Mouse (Mus musculus): ENCODE measurements at regions not wholly inside any gene's neighbourhood (a gene's known extent, or its start where the extent isn't known, plus 50 kb on each side); places are given as distances from the start of the nearest gene placed in this dataset.

DNA sequence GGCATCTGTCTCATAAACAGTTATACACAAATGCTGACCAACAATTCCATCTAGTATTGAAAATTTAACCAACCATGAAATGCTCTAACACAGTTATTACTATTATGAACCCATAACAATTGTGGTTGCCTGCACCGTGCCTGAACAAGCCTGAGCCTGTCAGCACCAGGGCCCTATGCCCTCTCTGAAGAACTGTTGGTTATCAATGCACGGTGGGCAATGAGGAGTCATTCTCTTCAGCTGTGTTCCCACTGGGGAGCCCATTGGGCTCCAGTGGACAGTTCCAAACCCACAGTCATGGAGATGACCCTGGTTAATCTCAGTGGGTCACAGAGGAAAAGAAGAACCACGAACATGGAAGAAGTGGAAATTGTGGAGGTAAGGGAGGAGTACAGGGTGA, 126.5 kb upstream of the Nr5a2 start:
- Histone ChIP-seq H3K9me3 (replicated peaks) (no peaks in the 10 kb centered on the region), H3K27ac (replicated peaks) (no peak overlapping the region), H3K4me1 (replicated peaks) (no peaks in the 10 kb centered on the region), H3K4me3 (replicated peaks) (no peak overlapping the region), H3K36me3 (replicated peaks) (no peaks in the 10 kb centered on the region), H3K27me3 (no peaks in the 10 kb centered on the region), H3K4me2 (no peak overlapping the region), H3K9ac (no peak overlapping the region)
- 59% methylated on average over 3 of the region's 3 CpGs for WGBS (ENCODE audit: insufficient replicate concordance)
- no peak for ATAC-seq (ENCODE audit: insufficient read depth)

DNA sequence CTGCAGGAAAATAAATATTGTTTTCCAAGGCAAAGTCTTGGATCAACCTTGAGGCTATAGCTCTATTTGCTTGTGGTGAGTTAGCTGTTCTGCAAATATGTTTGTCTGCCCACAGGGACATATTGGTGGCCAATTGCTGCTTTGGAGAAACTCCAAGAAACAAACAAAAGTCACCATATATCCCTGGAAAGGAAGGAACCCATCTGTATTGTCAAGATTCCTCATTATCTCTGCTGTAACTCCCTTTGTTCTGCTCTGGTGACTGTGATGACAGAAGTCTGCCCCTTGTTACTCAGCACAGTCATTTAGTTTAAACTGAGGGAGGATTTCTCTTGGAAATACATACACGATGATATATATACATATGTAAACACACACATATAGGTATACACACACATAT, 123.3 kb upstream of the Nr5a2 start:
- Histone ChIP-seq H3K4me3 (replicated peaks) (no peak overlapping the region), H3K4me1 (replicated peaks) (no peaks in the 10 kb centered on the region), H3K36me3 (replicated peaks) (no peaks in the 10 kb centered on the region), H3K27me3 (no peaks in the 10 kb centered on the region), H3K9ac (no peak overlapping the region), H3K9me3 (replicated peaks) (no peaks in the 10 kb centered on the region), H3K4me2 (no peak overlapping the region), H3K27ac (replicated peaks) (no peak overlapping the region)
- 52% methylated on average over 1 of the region's 1 CpGs for WGBS (ENCODE audit: insufficient replicate concordance)
- ATAC-seq (ENCODE audit: insufficient read depth), result no peak

DNA sequence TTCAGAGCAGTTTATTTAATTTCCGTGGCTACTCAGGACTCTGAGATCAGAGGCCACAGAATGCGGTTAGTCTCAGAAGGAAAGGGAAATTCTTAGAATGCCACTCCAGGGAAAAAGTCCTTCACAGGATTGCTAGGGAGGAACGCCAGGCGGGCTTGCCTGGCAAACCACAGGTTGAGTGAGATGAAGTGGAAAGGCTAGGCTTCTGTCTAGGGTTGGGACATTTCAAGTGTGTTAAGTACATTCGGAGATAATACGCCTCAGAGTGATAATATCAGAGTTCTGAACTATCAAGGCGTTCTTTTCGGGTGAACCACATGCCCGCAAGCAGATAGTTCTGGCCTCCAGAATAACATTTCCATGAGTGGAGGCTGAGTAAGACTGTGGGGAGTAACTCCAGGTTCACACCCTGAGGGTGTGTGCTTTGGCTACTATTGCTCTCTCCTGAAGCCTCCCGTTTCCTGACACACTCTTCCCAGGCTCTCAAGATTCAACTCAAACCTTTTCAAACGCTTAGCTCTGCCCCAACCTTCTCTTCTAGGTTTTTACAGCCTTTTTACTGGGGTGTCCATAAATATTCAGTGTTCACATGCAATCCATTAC, 119.3 kb upstream of the Nr5a2 start:
- WGBS (ENCODE audit: insufficient replicate concordance), result 19% methylated on average over 11 of the region's 11 CpGs
- no peak overlapping the region for H3K4me3 ChIP-seq (replicated peaks)
- no peaks in the 10 kb centered on the region for H3K27me3 ChIP-seq
- no peak for ATAC-seq (ENCODE audit: insufficient read depth)
- H3K9me3 ChIP-seq (replicated peaks), result no peaks in the 10 kb centered on the region
- no peak overlapping the region for H3K4me2 ChIP-seq
- H3K4me1 ChIP-seq (replicated peaks), result no peaks in the 10 kb centered on the region
- H3K27ac ChIP-seq (replicated peaks), result no peak overlapping the region
- H3K9ac ChIP-seq, result no peak overlapping the region
- H3K36me3 ChIP-seq (replicated peaks), result no peaks in the 10 kb centered on the region

DNA sequence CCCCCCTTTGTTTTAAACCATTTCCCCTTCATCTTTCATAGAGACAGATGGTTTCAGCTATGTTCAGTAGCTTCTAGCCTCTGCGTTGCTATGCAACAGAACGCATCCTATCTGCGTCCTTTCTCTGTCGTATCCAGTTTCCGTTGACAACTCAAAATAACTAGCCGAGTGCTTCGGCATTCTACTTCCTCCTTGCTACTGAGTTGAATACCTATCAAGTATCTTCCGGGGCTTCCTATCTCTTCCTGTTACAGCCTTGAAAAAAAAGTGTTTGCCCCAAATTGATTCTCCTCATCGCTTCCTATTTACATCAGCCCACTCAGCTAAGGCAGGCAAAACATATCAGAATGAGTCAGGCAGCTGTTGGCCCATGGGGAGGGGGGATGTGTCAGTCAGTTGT, 114.5 kb upstream of the Nr5a2 start:
- peak; percentile 34; the same call in 1 of the 2 replicates for ATAC-seq (ENCODE audit: insufficient read depth)
- 5% methylated on average over 9 of the region's 9 CpGs for WGBS (ENCODE audit: insufficient replicate concordance)
- H3K4me1 ChIP-seq (replicated peaks), result no peaks in the 10 kb centered on the region

DNA sequence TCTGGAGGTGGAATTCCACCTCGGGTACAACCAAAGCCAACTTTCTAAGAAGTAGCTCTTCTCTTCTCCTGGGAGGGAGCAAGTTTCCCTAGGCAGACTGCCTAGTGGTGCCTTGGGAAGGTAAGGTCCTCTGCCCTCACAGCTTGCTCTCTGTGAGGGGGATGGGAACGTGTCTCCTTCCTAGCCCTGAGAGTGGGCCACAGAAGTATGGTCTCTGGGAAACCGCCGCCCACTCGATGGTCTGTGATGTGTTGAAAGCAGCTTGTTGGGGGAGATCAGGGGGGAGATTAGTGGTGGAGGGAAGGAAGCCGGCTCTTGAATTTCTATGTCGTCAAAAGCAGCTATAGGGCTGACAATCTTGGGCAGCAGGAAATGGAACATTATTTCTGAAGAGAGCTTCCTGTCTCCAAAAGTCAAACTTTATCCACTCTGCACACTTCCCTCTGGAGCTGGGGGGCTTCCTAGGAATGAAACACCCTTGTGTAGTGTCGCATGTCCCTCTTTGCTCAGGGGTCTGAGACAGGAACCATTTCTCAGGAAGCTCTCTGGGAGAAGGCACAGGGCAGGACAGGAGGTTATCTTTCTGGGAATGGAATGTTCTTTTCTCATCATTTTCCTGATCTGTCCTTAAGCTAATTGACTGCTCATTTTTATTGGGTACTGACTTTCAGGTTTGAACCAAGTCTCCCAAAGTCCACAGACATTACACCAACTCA, 113.8 kb upstream of the Nr5a2 start:
- H3K27ac ChIP-seq (replicated peaks), result no peak overlapping the region
- H3K36me3 ChIP-seq (replicated peaks), result no peaks in the 10 kb centered on the region
- WGBS (ENCODE audit: insufficient replicate concordance), result 13% methylated on average over 8 of the region's 8 CpGs
- H3K4me3 ChIP-seq (replicated peaks), result no peak overlapping the region
- no peaks in the 10 kb centered on the region for H3K27me3 ChIP-seq
- no peak overlapping the region for H3K4me2 ChIP-seq
- H3K4me1 ChIP-seq (replicated peaks), result no peaks in the 10 kb centered on the region
- H3K9ac ChIP-seq, result no peak overlapping the region
- no peaks in the 10 kb centered on the region for H3K9me3 ChIP-seq (replicated peaks)
- ATAC-seq (ENCODE audit: insufficient read depth), result peak; percentile 65

More for the DNA sequence above, 114.5 kb upstream of the Nr5a2 start:
- no peaks in the 10 kb centered on the region for H3K36me3 ChIP-seq (replicated peaks)
- H3K4me2 ChIP-seq, result no peak overlapping the region
- no peaks in the 10 kb centered on the region for H3K27me3 ChIP-seq
- no peak overlapping the region for H3K9ac ChIP-seq
- no peaks in the 10 kb centered on the region for H3K9me3 ChIP-seq (replicated peaks)
- no peak overlapping the region for H3K4me3 ChIP-seq (replicated peaks)
- no peak overlapping the region for H3K27ac ChIP-seq (replicated peaks)

DNA sequence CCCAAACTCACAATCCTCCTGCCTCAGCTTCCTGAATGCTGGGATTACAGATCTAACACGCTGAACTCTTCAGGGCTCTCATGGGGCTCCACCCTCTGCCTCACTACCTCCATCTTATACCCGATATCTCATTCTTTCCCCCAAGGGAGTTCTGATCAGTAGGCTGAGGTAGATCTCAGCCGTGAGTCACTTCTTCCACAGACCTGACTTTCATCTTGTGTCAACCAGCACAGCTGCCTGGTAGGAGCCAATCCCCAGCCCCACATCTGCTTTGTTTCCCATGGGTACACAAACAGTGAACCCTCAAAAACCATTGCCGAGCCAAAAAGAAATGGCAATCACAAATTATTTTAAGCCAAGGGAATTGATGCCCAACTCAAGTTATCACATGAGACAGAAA, 100.7 kb upstream of the Nr5a2 start:
- Histone ChIP-seq H3K4me1 (replicated peaks) (no peaks in the 10 kb centered on the region), H3K27ac (replicated peaks) (no peak overlapping the region), H3K9me3 (replicated peaks) (no peaks in the 10 kb centered on the region), H3K27me3 (no peaks in the 10 kb centered on the region), H3K4me2 (no peak overlapping the region), H3K4me3 (replicated peaks) (no peak overlapping the region), H3K9ac (no peak overlapping the region), H3K36me3 (replicated peaks) (no peaks in the 10 kb centered on the region)
- ATAC-seq (ENCODE audit: insufficient read depth), result no peak
- 65% methylated on average over 4 of the region's 4 CpGs for WGBS (ENCODE audit: insufficient replicate concordance)

DNA sequence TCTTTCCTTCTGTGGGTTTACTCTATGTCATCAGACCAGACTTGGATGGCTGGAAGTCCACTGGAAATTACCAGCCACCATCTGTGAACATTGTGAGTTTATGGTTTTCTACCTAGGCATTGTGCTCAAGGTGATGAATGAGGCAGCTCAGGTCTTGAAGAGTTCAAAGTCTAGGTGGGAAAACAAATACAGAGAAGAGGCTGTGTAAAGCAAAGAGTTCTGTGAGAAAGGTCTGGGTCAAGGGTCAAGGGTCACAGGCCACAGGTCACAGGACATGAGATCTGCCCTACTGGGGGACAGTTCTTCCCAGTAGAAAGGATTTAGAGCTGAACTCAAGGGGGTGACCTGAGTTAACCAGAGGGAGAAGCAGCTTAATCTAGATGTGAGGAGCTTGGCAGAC, 92.9 kb upstream of the Nr5a2 start:
- no peak overlapping the region for H3K4me3 ChIP-seq (replicated peaks)
- H3K27ac ChIP-seq (replicated peaks), result no peak overlapping the region
- no peak for ATAC-seq (ENCODE audit: insufficient read depth)

DNA sequence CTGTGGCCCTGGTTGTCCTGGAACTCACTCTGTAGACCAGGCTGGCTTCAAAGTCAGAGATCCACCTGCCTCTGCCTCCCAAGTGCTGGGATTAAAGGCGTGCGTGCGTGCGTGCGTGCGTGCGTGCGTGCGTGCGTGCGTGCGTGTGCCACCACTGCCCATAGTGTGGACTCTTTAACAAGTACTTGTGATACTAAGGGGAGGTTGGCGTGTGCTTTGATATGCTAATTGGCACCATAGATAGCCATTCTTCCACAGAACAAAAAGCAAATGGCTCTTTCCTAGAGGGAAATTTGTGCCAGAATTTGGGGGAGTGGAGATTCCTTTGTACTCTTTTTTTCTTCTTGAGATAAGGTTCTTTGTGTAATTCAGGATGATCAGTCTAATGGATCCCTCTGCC, 91.3 kb upstream of the Nr5a2 start:
- H3K4me2 ChIP-seq, result no peak overlapping the region
- no peaks in the 10 kb centered on the region for H3K36me3 ChIP-seq (replicated peaks)
- no peak overlapping the region for H3K4me3 ChIP-seq (replicated peaks)
- H3K4me1 ChIP-seq (replicated peaks), result no peaks in the 10 kb centered on the region
- no peaks in the 10 kb centered on the region for H3K9me3 ChIP-seq (replicated peaks)
- no peak for ATAC-seq (ENCODE audit: insufficient read depth)
- WGBS (ENCODE audit: insufficient replicate concordance), result 89% methylated on average over 13 of the region's 13 CpGs
- no peak overlapping the region for H3K9ac ChIP-seq
- H3K27ac ChIP-seq (replicated peaks), result no peak overlapping the region
- H3K27me3 ChIP-seq, result no peaks in the 10 kb centered on the region

More for the DNA sequence above, 92.9 kb upstream of the Nr5a2 start:
- H3K36me3 ChIP-seq (replicated peaks), result no peaks in the 10 kb centered on the region
- no peaks in the 10 kb centered on the region for H3K4me1 ChIP-seq (replicated peaks)
- H3K27me3 ChIP-seq, result no peaks in the 10 kb centered on the region
- no peak overlapping the region for H3K4me2 ChIP-seq
- H3K9ac ChIP-seq, result no peak overlapping the region
- H3K9me3 ChIP-seq (replicated peaks), result no peaks in the 10 kb centered on the region

DNA sequence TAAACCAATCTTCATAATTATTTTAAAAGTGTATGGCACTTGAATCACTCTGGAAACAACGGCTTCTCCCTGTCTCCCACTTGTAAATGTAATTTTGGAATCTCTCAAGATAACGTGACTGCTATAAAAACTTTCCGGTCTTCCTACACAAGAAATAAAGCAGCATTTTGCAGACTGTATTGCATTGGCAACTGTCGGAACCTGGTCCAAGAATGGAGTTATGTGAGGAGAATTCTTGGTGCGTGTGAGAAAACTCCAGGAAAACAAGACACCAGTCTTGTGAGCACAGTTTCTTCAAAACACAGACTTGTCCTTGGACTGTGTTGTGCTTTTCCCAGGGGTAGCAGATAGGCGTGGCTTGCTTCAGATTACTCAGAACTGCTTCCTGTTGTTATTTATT, 83.8 kb upstream of the Nr5a2 start:
- H3K27me3 ChIP-seq, result no peaks in the 10 kb centered on the region
- no peaks in the 10 kb centered on the region for H3K4me1 ChIP-seq (replicated peaks)
- no peak overlapping the region for H3K27ac ChIP-seq (replicated peaks)
- no peak overlapping the region for H3K4me3 ChIP-seq (replicated peaks)
- WGBS (ENCODE audit: insufficient replicate concordance), result 59% methylated on average over 6 of the region's 6 CpGs
- no peak overlapping the region for H3K9ac ChIP-seq
- no peak overlapping the region for H3K4me2 ChIP-seq
- H3K36me3 ChIP-seq (replicated peaks), result no peaks in the 10 kb centered on the region
- no peak for ATAC-seq (ENCODE audit: insufficient read depth)
- no peaks in the 10 kb centered on the region for H3K9me3 ChIP-seq (replicated peaks)

DNA sequence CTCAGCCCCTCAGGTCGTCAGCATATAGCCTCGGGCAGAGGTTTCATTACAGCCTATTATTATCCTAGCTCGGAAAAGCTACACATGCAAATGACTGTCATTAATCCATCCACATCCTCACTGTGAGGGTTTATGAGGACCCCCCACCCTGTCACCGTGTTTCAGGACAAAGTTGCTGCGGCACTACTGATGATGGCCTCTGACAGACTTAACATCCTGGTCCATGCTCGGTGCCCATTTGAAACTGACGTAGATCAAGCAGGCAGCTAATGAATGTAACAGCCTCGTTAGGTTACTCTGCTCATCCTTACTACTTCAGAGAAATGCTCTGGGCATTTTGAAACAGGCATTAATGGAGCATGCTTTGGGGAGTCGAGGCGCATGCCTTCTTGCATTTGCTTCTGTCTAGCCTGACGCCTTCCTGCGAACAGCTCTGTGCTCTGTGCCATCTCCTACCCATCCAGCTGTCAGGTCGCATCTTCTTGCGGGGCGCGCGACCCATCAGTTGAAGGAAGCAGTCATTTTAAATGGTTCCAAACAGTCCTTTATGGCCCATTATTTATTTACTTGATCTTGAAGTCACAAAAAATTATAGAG, 82.3 kb upstream of the Nr5a2 start:
- H3K36me3 ChIP-seq (replicated peaks), result no peaks in the 10 kb centered on the region
- no peak overlapping the region for H3K4me3 ChIP-seq (replicated peaks)
- ATAC-seq (ENCODE audit: insufficient read depth), result no peak

DNA sequence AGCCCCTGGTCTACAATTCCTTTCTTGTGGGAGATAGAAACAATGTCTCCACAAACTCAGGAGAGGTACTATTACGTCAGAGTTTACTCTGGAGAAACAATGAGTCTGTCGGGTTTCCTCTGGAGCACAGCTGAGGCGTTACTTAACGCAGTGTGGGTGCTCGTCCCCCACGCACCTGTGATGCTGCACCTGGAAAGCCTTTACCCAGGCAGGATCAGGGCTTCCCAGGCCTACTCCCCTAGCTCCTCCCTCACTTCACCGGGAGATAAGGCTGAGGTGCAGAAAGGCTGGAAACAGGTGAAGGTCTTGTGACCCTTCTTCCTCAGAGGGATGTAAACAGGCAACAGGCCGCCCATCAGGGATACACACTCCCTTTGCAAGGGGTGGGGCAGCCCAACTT, 80.7 kb upstream of the Nr5a2 start:
- H3K27me3 ChIP-seq, result no peaks in the 10 kb centered on the region
- no peaks in the 10 kb centered on the region for H3K4me1 ChIP-seq (replicated peaks)
- ATAC-seq (ENCODE audit: insufficient read depth), result no peak
- H3K4me3 ChIP-seq (replicated peaks), result no peak overlapping the region
- no peaks in the 10 kb centered on the region for H3K9me3 ChIP-seq (replicated peaks)
- H3K27ac ChIP-seq (replicated peaks), result no peak overlapping the region
- no peak overlapping the region for H3K9ac ChIP-seq
- no peak overlapping the region for H3K4me2 ChIP-seq
- WGBS (ENCODE audit: insufficient replicate concordance), result 46% methylated on average over 8 of the region's 8 CpGs
- no peaks in the 10 kb centered on the region for H3K36me3 ChIP-seq (replicated peaks)

More for the DNA sequence above, 82.3 kb upstream of the Nr5a2 start:
- Histone ChIP-seq H3K4me1 (replicated peaks) (no peaks in the 10 kb centered on the region), H3K9ac (no peak overlapping the region), H3K27ac (replicated peaks) (no peak overlapping the region), H3K4me2 (no peak overlapping the region), H3K9me3 (replicated peaks) (no peaks in the 10 kb centered on the region), H3K27me3 (no peaks in the 10 kb centered on the region)
- 72% methylated on average over 17 of the region's 17 CpGs for WGBS (ENCODE audit: insufficient replicate concordance)
